Mouse (Mus musculus) layer of hippocampus, adult 9-11 months (tissue): ENCODE data around the gene Gon4l.
"Not testable (repeated sequence)": the region's sequence is repeated elsewhere in the genome, so short reads cannot be mapped to it uniquely, and the experiment has no call there.

Experiments used
- DNase-seq: peaks from one replicate; pipeline ENCODE4 v3.0.0; 2022

Gene Gon4l

DNA sequence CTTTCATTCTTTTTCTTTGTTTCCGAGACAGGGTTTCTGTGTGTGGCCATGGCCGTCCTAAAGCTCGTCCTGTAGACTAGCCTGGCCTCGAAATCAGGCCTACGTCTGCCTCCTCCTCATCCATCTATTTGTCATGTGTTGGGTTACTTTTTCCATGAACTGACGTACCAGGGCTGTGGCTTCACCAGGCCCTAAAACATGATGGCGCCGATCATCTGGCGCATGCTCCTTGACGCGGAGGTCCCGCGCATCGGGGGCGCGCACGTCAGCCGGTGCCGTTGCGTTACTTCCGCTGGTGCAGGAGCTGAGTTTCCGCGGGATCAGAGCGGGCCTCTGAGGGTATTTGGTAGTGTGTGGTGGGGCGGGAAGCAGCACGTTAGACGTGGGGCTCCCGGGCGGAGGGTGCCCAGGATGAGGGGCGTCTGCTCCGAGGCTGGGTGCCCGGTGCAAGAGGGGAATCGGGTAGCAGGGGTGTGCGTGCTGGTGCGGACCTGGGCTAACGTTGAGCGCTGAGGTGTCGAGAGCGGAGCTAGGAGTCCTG, at the start of gene Gon4l:
Gene Gon4l (plus strand): TSS at position 281 of the 541 bp plus-strand sequence.
- DNase-seq: peak; percentile 47

DNA sequence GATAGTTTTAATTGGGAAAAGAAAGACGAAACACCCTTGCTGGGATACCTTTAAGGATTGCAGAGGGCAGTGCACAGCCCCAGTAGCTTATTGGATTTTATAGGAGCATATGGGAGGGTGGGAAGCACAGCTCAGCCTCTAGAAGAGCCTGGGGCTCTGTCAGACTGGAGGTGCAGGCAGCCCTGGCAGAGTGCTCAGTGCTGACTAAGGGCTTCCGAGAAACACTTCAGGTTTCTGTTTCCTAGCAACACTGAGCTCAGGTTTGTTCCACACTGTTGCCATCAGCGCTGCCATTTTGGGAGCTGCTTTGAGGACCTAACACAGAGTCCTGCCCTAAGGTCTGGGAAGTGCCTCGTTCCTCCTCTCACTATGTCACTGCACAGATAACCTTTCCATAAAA, 48.7 kb upstream of the Gon4l start:
- not testable (repeated sequence) for DNase-seq

DNA sequence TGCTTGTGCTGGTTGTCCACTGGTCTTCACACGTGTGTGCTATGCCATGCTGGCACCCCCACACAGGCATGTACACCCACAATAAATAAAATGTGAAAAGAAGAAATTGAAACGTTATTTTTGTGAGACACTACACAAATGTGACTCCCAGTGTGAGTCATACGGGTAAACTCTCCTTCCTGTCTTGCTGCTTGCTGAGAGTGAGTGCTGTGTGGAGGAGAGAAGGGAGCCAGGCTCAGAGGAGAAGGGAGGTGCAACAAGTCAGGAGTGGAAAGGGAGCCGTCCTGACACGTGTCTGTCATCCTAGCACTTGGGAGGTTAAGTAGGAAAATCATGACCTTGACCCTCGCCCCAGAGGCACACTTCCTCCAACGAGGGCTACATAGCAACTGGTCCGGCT, 48.2 kb upstream of the Gon4l start:
- not testable (repeated sequence) for DNase-seq

DNA sequence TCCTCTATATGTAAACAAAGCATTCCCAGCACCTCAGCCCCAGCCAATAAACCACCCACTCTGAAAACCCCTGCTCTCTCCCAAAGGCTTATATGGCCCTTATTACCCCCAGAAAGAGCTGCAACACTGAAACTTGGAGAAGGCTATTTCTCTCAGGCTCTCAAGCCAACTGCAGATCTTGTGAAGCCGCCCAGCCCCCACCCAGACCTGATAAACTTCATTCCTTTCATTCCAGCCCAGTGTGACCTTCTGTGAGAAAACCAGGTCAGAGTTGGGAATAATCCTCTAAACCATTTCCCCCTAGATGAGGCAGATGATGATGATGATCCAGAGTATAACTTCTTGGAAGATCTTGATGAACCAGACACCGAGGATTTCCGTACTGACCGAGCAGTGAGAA, 47.0 kb upstream of the Gon4l start:
- DNase-seq: not testable (repeated sequence)

DNA sequence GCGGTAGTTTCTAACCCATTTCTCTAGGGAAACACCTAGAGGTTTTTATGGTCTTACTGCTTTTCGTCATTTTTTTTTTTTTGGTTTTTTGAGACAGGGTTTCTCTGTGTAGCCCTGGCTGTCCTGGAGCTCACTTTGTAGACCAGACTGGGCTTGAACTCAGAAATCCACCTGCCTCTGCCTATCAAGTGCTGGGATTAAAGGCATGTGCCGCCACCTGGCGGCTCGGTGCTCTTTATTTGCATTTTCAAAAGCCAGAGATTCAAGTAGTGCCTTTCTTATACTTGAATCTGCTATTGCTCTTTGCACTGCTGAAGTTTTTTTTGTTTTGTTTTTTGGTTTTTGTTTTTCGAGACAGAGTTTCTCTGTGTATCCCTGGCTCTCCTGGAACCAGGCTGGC, 37.5 kb upstream of the Gon4l start:
- DNase-seq: not testable (repeated sequence)

DNA sequence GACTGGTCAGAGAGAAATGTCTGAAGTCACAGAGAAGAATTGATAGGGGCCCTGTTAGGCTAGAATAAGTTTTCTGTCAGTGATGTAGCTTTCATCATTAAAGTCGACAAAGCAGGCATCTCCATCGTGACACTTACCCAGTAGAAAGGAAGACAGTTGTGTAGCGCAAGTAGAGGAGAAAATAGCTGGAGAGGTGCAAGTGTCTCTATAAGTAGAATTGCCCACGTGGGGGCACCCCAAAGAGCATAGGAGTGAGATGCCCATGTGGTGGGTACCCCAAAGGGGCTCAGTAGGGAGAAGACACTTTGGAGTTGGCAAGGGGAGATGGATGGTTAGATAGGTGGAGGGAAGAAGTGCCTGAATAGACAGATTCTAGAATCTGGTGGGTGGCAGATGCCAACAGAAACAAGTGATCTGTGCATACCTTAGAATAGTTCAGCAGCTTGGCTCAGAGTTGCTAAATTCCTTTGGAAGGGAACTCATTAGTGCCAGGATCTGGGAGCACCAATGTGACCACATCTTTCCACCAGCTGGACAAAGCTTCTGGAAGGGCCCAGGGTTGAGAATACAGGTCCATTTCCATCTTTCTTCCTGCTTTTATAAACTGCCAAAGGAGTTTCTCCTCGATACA, 31.0 kb upstream of the Gon4l start:
- DNase-seq: no peak

DNA sequence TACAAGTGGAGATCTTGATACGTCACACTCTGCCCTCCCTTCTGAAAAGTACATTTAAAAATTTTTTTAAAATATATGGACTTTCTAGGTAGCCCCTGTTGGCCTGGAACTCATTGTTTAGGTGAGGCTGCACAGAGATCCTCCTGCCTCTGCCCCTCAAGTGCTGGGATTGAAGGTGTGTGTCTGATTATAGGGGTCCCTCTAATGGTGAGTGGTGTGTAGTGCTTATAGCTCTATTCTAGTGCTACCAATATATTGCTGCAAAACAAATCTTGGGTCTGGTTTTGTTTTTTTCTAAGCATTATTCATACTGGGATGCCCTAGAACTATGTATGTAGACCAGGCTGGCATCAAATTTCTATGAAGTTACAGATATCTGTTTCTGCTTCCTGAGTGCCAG, 9.3 kb upstream of the Gon4l start:
- DNase-seq: no peak

DNA sequence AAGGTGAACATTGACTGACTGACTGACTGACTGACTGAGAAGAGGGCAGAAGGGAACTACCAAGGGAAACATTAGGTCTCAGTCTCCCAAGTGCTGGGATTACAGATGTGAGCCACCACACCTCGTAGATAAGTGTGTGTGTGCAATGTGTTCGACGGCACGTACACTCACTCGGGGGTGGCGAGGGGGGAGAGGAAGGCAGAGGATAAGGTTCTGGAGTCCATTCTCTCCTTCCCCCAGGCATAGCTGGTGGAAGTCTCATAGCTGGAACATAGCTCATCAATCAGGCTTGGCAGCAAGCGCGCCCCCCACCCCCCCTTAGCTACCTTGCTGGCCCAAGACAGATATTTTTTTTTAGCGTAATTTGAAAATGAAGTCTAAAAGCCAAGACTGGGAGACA, 7.8 kb upstream of the Gon4l start:
- no peak for DNase-seq

DNA sequence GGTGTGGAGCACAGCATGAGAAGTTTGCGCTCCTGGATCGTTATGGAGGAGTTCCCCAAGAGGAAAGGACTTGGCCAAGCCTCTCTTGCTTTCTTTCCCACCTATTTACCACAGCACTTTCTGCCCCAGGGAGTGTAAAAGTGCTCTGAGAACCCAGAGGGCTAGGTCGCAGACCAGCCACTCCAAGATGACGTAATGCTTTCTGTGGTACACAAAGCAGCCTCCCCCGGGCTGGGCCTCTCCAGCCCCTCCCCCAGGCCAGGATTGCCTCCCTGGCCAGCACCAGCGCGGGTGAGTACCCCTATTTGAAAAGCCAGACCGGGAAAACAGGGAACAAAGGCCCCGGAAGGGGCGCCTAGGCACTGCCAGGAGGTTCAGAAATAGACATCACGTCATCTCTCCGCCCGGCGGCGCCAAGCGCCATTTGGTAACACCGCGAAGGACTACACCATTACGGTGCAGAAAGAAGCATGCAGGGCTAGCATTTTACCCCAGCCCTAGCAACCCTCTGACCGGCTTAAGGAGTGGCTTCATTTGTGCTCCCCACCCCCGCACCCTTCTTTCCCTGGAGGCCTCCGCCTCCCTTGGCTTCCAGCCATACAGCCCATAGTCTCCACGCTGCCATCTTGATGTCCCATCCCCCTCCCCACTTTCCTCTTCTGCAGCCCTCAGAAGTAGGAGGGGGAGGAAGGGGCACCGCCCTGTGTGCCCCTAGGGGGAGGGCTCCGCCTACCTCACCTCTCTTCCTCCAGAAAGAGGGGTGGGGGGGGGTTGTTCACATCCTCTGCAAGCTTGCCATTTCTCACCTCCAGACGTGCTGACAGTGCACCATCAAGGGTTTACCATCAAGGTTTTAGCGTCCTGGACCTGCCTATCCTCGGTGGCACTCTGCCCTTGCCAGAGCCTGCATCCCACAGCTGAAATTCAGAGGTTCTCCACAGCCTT, 3.6 kb upstream of the Gon4l start:
- peak; percentile 91 for DNase-seq

DNA sequence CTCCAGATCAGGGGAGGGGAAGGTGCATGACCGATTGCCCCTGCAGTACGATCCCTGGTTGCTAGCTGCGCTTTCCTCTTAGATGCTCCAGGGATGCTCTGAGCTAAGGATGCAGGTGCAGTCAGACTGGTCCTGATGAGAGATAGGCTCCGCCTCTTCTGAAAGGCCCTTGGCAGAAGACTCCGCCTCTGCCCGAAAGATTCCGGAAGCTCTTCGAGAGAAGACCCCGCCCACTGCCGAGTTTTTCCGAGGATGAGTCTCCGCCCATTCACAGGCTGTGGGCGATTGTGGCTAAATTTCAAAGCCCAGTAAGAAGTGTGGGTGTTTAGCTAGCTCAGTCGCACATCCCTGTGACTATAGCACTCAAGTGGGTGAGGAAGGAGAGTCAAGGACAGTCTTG, 2.6 kb upstream of the Gon4l start:
- peak; percentile 91 for DNase-seq

DNA sequence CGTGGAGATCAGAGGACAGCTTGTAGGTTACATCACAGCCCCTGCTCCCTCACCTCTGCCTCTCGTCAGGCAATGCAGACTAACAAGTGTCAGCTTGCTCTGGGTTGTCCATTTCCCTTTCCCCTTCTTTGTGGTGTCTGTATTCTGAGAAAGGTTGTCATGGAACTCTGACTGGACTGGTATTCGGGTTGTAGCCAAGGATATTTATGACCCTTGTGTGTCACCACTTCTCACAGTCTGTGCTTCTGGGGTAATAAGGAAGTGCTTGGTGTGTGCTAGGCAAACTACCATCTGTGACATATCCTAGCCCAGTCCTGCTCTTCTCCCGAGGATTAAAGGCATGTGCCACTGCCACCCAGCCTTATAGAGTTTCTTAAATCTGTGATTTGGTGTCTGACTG, 14.1 kb downstream of the Gon4l start:
- DNase-seq: no peak

DNA sequence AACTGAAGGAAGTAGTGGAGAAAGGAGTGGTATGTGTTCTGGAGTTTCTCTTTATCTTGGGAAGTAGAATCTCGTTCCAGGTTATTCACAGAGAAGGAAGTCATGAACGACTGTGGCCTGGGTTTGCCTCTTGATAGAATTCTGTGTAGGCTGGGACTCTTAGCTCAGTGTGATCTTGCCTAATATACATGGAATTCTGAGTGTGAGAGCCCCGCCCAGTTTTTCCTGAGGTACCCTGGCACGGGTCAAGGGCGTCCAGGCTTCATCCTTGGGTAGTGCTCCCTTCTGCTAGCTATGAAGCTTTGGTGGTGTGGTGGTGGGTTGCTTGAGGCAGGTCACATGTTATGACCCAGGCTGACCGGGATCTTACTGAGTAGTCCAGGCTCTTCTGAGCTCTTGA, 20.8 kb downstream of the Gon4l start:
- DNase-seq: no peak

DNA sequence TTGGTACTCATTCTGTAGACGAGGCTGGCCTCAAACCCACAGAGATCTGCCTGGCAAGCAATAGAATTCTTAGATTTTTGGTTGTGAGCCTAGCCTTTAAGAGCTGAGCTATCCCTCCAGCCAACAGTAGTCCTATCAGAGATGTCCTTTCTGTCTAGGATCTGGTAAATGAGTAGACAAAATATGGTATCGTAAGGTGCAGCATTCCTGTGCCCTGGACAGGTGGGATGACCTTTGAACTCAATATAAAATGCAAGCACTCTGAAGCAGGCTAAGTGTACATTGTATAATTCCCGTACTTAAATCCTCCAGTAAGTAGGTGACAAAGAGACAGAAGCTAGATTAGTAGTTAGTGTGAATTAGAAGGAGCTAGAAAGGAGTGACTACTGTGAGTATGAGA, 27.1 kb downstream of the Gon4l start:
- no peak for DNase-seq

DNA sequence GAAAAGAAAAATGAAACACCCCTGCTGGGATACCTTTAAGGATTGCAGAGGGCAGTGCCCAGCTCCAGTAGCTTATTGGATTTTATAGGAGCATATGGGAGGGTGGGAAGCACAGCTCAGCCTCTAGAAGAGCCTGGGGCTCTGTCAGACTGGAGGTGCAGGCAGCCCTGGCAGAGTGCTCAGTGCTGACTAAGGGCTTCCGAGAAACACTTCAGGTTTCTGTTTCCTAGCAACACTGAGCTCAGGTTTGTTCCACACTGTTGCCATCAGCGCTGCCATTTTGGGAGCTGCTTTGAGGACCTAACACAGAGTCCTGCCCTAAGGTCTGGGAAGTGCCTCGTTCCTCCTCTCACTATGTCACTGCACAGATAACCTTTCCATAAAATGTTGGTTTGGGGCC, 31.7 kb downstream of the Gon4l start:
- not testable (repeated sequence) for DNase-seq

DNA sequence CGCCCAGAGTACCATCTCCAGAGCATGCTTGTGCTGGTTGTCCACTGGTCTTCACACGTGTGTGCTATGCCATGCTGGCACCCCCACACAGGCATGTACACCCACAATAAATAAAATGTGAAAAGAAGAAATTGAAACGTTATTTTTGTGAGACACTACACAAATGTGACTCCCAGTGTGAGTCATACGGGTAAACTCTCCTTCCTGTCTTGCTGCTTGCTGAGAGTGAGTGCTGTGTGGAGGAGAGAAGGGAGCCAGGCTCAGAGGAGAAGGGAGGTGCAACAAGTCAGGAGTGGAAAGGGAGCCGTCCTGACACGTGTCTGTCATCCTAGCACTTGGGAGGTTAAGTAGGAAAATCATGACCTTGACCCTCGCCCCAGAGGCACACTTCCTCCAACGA, 32.1 kb downstream of the Gon4l start:
- DNase-seq: not testable (repeated sequence)

DNA sequence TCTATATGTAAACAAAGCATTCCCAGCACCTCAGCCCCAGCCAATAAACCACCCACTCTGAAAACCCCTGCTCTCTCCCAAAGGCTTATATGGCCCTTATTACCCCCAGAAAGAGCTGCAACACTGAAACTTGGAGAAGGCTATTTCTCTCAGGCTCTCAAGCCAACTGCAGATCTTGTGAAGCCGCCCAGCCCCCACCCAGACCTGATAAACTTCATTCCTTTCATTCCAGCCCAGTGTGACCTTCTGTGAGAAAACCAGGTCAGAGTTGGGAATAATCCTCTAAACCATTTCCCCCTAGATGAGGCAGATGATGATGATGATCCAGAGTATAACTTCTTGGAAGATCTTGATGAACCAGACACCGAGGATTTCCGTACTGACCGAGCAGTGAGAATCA, 33.4 kb downstream of the Gon4l start:
- DNase-seq: not testable (repeated sequence)

DNA sequence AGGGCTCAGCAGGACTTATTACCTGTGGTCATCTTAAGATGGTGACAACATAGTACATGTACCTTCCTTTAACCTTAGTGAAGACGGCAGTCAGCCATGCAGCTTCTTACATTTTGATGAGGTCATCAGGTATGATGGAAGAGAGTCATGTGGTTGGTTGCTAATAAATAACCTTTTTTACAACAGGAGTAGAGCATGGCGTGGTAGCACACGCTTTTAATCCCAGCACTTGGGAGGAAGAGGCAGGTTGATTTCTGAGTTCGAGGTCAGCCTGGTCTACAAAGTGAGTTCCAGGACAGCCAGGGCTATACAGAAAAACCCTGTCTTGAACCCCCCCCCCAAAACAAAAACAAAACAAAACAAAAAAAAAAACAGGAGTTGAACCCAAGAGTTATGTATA, 47.5 kb downstream of the Gon4l start:
- DNase-seq: not testable (repeated sequence)

DNA sequence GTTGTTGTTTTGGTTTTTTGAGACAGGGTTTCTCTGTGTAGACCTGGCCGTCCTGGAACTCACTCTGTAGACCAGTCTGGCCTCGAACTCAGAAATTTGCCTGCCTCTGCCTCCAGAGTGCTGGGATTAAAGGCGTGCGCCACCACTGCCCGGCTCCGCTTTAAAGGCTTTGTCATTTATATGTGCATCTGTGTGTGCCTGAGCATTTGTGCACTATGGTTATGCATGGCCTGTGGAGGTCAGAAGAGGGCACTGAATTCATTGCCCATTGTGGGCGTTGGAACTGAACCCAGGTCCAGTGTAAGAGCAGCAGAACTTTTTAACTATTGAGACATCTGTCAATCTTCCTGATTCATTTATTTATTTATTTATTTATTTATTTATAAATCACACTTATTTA, 58.0 kb downstream of the Gon4l start:
- not testable (repeated sequence) for DNase-seq

DNA sequence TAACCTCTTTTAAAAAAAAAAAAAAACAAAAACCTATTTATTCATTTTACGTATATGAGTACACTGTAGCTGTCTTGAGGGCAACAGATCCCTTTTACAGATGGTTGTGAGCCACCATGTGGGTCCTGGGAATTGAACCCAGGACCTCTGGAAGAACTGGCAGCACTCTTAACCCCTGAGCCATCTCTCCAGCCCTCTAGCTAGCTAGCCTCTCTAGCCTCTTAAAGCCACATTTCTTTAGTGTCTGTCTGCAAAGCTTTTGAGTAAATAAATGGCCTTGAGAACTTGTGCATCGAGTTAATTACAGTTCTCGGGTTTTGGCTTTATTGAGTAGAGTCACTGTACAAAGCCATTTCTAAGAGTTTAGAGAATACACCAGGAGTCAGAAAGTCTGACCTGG, 69.8 kb downstream of the Gon4l start:
- DNase-seq: no peak

DNA sequence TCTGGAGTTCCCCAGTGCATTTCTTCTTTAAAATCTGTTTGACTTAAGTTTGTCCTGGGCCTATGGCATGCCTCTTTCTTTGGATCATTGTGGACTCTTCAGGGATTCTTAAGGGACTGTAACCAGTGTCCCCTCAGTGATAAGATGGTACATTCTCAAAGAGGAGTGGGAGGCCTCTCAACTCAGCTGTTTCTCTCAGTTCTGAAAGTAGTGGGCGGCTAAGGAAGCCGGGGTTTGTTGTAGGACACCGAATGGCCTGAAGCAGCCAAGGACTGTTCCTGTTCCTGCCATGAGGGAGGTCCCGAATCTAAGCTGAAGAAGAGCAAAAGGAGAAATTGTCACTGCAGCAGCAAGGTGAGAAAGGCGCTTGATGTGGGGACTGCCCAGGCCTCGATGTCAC, 70.2 kb downstream of the Gon4l start:
- DNase-seq: no peak

DNA sequence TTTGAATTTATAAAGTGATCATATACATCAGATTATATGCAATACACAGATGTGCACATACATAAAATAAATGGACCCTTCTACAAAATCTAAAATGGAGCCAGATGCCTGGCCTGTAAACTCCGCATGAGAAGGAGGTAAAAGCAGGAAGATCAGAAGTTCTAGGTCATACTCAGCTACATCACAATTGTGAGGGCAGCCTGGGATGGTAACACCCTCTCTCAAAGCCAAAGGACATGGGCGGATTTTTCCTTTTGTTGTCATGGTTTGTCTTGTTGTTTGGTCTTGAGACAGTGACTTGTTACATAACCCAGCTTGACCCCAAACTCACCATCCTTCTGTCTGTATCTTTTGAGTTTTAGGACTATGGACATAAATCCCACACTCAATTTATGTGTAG, 70.7 kb downstream of the Gon4l start:
- DNase-seq: no peak

DNA sequence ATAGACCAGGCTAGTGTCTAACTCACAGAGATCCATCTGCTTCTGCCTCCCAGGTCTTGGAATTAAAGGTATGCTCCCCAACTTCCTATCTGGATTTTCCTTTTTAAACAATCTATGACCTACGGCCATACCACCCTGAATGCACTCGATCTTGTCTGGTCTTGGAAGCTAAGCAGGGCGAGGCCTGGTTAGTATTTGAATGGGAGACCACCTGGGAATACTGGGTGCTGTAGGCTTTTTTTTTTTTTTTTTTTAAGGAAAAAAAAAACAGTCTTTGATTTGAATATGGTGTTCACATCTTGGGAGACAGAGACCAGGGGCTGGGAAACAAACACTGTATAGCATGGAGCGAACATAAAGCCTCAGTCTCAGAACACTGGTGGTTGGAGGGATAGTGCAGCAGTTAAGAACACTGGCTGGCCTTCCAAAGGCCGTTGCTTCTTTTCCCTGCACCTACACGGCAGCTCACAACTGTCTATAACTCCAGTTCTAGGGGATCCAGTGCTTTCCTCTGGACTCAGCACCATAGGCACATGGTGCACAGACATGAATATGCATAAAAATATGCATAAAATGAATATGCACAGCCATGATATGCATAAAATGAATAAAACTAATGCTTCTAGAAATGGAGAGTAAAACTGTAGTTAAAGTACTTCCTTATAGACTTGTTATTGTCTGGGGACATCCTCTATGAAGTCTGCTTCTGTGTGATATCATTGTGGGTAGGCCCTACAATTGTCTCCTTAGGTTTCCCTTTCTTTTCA, 71.5 kb downstream of the Gon4l start:
- no peak for DNase-seq

DNA sequence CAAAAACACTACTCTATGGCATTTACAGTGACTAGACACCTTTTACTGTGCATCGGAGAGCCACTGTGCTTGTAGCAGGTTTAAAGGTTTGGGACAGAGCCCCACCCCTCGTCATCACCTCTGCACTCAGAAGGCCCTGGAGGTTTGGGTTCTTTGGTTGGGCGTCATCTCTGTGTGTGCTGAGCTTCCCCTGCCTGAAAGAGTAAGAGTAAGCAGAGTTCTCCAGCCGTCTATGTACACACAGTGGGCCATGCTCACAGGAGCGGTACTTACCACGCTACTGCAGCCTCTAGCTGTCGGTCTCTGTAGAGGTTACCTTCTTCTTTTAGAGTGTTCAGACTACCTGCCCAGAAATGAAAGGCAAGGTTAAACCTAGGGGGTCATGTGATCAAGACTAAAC, 77.6 kb downstream of the Gon4l start:
- DNase-seq: no peak
